Comparison of ENCODE assay signal across 14 mouse cellular contexts in the genomic region with DNA sequence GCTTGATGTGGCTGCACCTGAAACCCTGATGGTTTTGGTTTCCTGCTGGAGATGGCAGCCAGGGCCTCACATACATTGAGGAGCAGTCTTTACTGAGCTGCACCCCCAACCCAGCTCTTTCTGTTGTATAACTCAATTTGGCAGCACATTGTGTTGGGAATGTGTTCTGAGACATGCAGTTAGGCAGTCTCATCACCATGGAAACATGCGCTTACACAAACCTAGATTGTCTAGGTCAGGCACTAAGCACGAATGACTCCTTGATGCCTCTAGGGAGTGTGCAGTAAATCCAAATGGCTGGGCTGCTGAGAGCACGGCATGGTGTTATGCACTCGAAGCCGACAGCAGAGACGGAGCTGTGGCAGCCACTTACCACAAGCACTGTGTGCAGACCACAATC. TPM values are rescaled to one million over a fixed set of nuclear protein-coding genes. Genes with fewer than 3 reads are reported as not detected.
DNase-seq lines count a peak whose midpoint lies in the region; ATAC-seq and TF ChIP-seq lines count a peak whose summit lies in the region.
"Had no signal": no experiment of that assay in that cellular context is flagged by ENCODE, and none has a peak within 500 bp of the region (broad histone marks: within the 10 kb centered on the region; RNA-seq: fewer than 3 reads in every experiment).

No protein-coding gene starts in this region.

- no peak for DNase-seq in heart, postnatal 36 days
- no peak for DNase-seq in lung, adult 18-20 months
- peak; percentile 63 for DNase-seq in NIH3T3 (ENCODE audit: low read depth)
- DNase-seq in layer of hippocampus, adult 2 months (ENCODE audit: low spot score in 2 of 2): peak; percentile 50 to 80
- DNase-seq in cerebellum, postnatal 14 days: no peak
- DNase-seq in ovary, postnatal 10 days (ENCODE audit: low spot score): no peak
- DNase-seq: adrenal gland, postnatal 10 days had no signal

- no peaks in the 10 kb centered on the region for H3K9me3 ChIP-seq in heart, embryonic 12.5 days (replicated peaks)
- H3K9me3 ChIP-seq in lung, embryonic 16.5 days (ENCODE audit: control insufficient read depth, low read length): no peaks in the 10 kb centered on the region
- H3K9me3 ChIP-seq: kidney, embryonic 15.5 days; limb, embryonic 15.5 days had no signal

- 79% methylated on average over 6 of the region's 6 CpGs for WGBS in heart, embryonic 12.5 days
- 70% methylated on average over 6 of the region's 6 CpGs for WGBS in lung, embryonic 16.5 days

- peak overlapping the region; percentile 86 for H3K27ac ChIP-seq in heart, embryonic 12.5 days (ENCODE audit: poor library complexity, severe bottlenecking)
- no peak overlapping the region for H3K27ac ChIP-seq in lung, embryonic 16.5 days (ENCODE audit: low read length)
- H3K27ac ChIP-seq in layer of hippocampus, adult 2 months: peak overlapping the region; percentile 89
- H3K27ac ChIP-seq: kidney, embryonic 15.5 days had no signal

- TF ChIP-seq CTCF in layer of hippocampus, adult 2 months (conservative IDR thresholded peaks at IDR 0.05): no peak

- no peaks in the 10 kb centered on the region for H3K36me3 ChIP-seq in heart, embryonic 12.5 days
- no peaks in the 10 kb centered on the region for H3K36me3 ChIP-seq in lung, embryonic 16.5 days (ENCODE audit: control insufficient read depth, insufficient read depth, low read length)
- H3K36me3 ChIP-seq: kidney, embryonic 15.5 days; limb, embryonic 15.5 days had no signal

- intact Hi-C loops in heart, postnatal 36 days (cut with DNase I): no loop called here

- H3K27me3 ChIP-seq in heart, embryonic 12.5 days (replicated peaks): no peaks in the 10 kb centered on the region
- H3K27me3 ChIP-seq in lung, embryonic 16.5 days (ENCODE audit: control insufficient read depth, insufficient read depth, low read depth, low read length): no peaks in the 10 kb centered on the region
- H3K27me3 ChIP-seq: limb, embryonic 15.5 days had no signal

- ATAC-seq in heart, embryonic 12.5 days (ENCODE audit: insufficient number of reproducible peaks, low FRiP score): no peak
- 0 out of 2 replicates have a peak, but pooled peaks have one; percentile 15 for ATAC-seq in lung, embryonic 16.5 days (ENCODE audit: low read depth)
- ATAC-seq: hindbrain, embryonic 16.5 days had no signal

- no peak overlapping the region for H3K9ac ChIP-seq in heart, embryonic 12.5 days
- no peak overlapping the region for H3K9ac ChIP-seq in lung, embryonic 16.5 days (ENCODE audit: low read length)
- H3K9ac ChIP-seq: kidney, embryonic 15.5 days; limb, embryonic 15.5 days had no signal

- H3K4me2 ChIP-seq in heart, embryonic 12.5 days: no peak overlapping the region
- no peak overlapping the region for H3K4me2 ChIP-seq in lung, embryonic 16.5 days (ENCODE audit: low read depth, low read length)
- H3K4me2 ChIP-seq: kidney, embryonic 15.5 days; limb, embryonic 15.5 days had no signal

- peaks cover 47% of the 10 kb centered on the region for H3K4me1 ChIP-seq in heart, embryonic 12.5 days (replicated peaks)
- peaks cover 10% of the 10 kb centered on the region for H3K4me1 ChIP-seq in lung, embryonic 16.5 days (replicated peaks; ENCODE audit: control insufficient read depth, insufficient read depth, low read length)

- H3K4me3 ChIP-seq in heart, embryonic 12.5 days: no peak overlapping the region
- no peak overlapping the region for H3K4me3 ChIP-seq in lung, embryonic 16.5 days (ENCODE audit: low read length)
- H3K4me3 ChIP-seq in layer of hippocampus, adult 2 months: no peak overlapping the region
- H3K4me3 ChIP-seq: kidney, embryonic 15.5 days; limb, embryonic 15.5 days; megakaryocyte, embryonic 14.5 days; myocyte had no signal

RNA-seq across cellular contexts. Expression of a gene that starts 22.5 kb away (rescaled TPM):
- 5.2 and 5.7 TPM in 2 replicates for polyA plus RNA-seq in heart, embryonic 12.5 days (2016; fragmentation: Nextera tagmentation; extraction: Ambion mirVana)
- under 1 TPM; 0.44 to 0.95 TPM for total RNA-seq in heart, postnatal 36 days (2021)
- polyA plus RNA-seq in lung, embryonic 16.5 days (2015; fragmentation: Nextera tagmentation; extraction: Ambion mirVana): 9.0 and 12.9 TPM in 2 replicates
- 1 to 10 TPM; 2.8 to 3.3 TPM for total RNA-seq in layer of hippocampus, adult 2 months (2021)

RNA-seq across cellular contexts. Expression of a gene that starts 38.5 kb away (rescaled TPM):
- 9.0 and 9.4 TPM in 2 replicates for polyA plus RNA-seq in heart, embryonic 12.5 days (2016; fragmentation: Nextera tagmentation; extraction: Ambion mirVana)
- total RNA-seq in heart, postnatal 36 days (2021): 10 to 100 TPM; 13.9 to 14.5 TPM
- polyA plus RNA-seq in lung, embryonic 16.5 days (2015; fragmentation: Nextera tagmentation; extraction: Ambion mirVana): 9.7 and 10.0 TPM in 2 replicates
- total RNA-seq in layer of hippocampus, adult 2 months (2021): 10 to 100 TPM; 31.4 to 33.9 TPM

RNA-seq across cellular contexts. Expression of a gene that starts 45.0 kb away (rescaled TPM):
- polyA plus RNA-seq in heart, embryonic 12.5 days (2016; fragmentation: Nextera tagmentation; extraction: Ambion mirVana): 148 and 155 TPM in 2 replicates
- total RNA-seq in heart, postnatal 36 days (2021): 10 to 100 TPM; 86.2 to 90.3 TPM
- polyA plus RNA-seq in lung, embryonic 16.5 days (2015; fragmentation: Nextera tagmentation; extraction: Ambion mirVana): 194 and 199 TPM in 2 replicates
- 10 to 100 TPM; 91.3 to 95.8 TPM for total RNA-seq in layer of hippocampus, adult 2 months (2021)

RNA-seq across cellular contexts. Expression of a gene that starts 46.7 kb away (rescaled TPM):
- 1.2 and 2.2 TPM in 2 replicates for polyA plus RNA-seq in heart, embryonic 12.5 days (2016; fragmentation: Nextera tagmentation; extraction: Ambion mirVana)
- total RNA-seq in heart, postnatal 36 days (2021): 1 to 10 TPM; 4.1 to 6.4 TPM
- polyA plus RNA-seq in lung, embryonic 16.5 days (2015; fragmentation: Nextera tagmentation; extraction: Ambion mirVana): 0.90 and 1.9 TPM in 2 replicates
- 100 to 1,000 TPM; 463 to 497 TPM for total RNA-seq in layer of hippocampus, adult 2 months (2021)

RNA-seq across cellular contexts. Expression of a gene that starts 49.5 kb away (rescaled TPM):
- polyA plus RNA-seq in heart, embryonic 12.5 days (2016; fragmentation: Nextera tagmentation; extraction: Ambion mirVana): 200 and 212 TPM in 2 replicates
- total RNA-seq in heart, postnatal 36 days (2021): 10 to 100 TPM; 80.7 TPM
- 1.6 and 2.9 TPM in 2 replicates for polyA plus RNA-seq in lung, embryonic 16.5 days (2015; fragmentation: Nextera tagmentation; extraction: Ambion mirVana)
- not detected for total RNA-seq in layer of hippocampus, adult 2 months (2021)
- total RNA-seq: adrenal gland, postnatal 10 days had no signal
- polyA plus RNA-seq: hindbrain, embryonic 16.5 days; kidney, embryonic 15.5 days; limb, embryonic 15.5 days had no signal

Comparison
In these comparisons a context has a peak if more than half of its experiments do, and no peak if none do; other contexts are left out.
1. DNase-seq: peak in NIH3T3 (single experiment) and layer of hippocampus, adult 2 months (2 of 2); none in heart, postnatal 36 days (0 of 2), lung, adult 18-20 months (0 of 2), cerebellum, postnatal 14 days (0 of 2) and ovary, postnatal 10 days (single experiment).